Mouse (Mus musculus) large intestine, adult 2 months (tissue): Measurements from ENCODE around the gene Pla2g1b. TPM values are rescaled to one million over a fixed set of nuclear protein-coding genes. Genes with fewer than 3 reads are reported as not detected.
A peak's percentile ranks its signal among the peaks of the same experiment; 100 is the strongest.

ENCODE experiments used
- DNase-seq: peaks from one replicate; pipeline ENCODE4 v3.0.0-alpha.2; 2012; ENCODE audit warnings: low read depth, low spot score
- WGBS: fragments of 180-500 bp; shearing (Covaris S2); methylation state at CpG from one replicate; pipeline ENCODE4 v1.1.7; 2018; 5-methylcytosine and 5-hydroxymethylcytosine counted together
- polyA plus RNA-seq: library from polyadenylated mRNA; depleted of rRNA; stranded (reverse); fragments of >200 nt; gene quantifications from 2 replicates; pipeline ENCODE4 v1.2.3, GENCODE M21; 2012; rRNA removed

The Pla2g1b gene
- polyA plus RNA-seq, result 1.2 and 7.7 TPM in 2 replicates

DNA sequence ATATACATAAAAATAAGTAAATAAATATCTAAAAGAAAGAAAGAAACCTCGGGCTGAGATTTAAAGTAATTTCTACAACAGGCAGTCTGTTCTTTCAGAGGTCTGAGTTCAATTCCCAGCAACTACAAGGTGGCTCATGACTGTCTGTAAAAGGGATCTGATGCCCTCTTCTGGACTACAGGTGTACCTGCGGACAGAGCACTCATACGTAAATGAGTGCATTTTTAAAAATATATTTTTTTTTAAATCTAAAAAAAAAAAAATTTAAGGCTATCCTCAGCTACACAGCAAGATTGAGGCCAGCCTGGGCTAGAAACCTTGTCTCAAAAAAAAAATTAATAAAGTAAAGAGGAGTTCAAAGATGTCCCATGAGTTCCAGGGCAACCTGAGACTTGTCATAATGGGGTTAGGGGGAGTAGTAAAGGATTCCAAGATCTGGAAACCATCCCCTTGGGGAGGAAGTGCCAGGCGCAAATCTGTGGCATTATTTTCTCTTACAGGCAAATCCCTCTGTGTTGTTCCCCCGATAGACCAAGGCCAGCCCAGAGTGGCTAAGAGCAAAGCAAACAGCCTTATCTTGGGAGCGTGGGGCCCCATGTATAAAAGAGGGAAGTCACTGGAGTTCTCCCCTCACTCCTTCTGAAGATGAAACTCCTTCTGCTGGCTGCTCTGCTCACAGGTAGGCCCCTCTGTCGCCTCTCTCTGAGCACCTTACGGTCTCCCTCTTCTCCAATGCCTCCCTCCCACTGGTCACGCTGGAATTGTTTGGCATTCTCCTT lies at the start of gene Pla2g1b:
Gene Pla2g1b, plus strand, starts transcription at position 621 of the 779 bp plus-strand sequence.
- 35% methylated on average over 9 of the region's 9 CpGs for WGBS
- DNase-seq, result no peak

GRCm38 (mm10) chr5:115428831-115429358 lies 37.2 kb upstream of the Pla2g1b start:
- DNase-seq, result no peak
- WGBS, result 7% methylated on average over 20 of the region's 20 CpGs

DNA sequence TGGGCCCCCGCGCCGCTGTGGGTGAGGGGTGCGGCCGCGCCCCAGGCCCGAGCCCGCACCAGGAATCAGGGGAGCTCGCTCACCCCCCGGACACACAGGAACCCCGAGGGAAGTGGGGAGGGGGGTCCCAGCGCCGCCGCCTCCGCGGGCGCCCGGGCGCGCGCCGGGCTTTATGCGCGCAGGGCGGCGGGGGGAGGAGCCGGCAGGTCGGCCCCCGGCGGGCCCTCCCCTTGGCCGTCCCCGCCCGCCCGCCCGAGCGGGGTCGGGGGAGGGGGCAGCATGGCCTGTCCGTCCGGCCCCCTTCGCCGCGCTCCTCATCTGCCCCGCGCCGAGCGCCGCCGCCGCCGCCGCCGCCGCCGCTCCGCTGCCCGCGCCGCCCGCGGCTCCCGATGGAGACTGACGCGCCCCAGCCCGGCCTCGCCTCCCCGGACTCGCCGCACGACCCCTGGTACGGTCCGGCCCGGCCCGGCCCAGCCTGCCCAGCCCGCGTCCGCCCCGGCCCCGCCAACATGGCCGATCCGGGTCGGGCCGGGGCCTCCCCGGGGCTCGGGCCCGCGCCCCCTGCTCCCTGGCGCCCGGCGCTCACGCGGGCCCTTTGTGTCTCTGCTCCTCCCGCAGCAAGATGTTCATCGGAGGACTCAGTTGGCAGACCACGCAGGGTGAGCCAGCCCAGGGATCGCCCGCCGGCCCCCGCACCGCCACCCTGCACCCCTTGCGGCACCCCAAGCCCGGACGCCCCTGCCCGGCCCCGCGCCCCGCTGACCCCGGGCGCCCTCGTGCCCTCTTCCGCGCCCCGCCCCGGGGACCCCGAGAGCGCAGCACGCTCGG lies 36.5 kb upstream of the Pla2g1b start, which contains the start of gene Msi1:
Gene Msi1, plus strand, starts transcription at position 241 of the 828 bp plus-strand sequence.
- under 1% methylated on average over 101 of the region's 117 CpGs for WGBS
- DNase-seq, result no peak

- WGBS, result 3% methylated on average over 61 of the region's 73 CpGs
- no peak for DNase-seq
Observed at GRCm38 (mm10) chr5:115430187-115430960, 35.7 kb upstream of the Pla2g1b start.

- WGBS, result 17% methylated on average over 14 of the region's 14 CpGs
- DNase-seq, result no peak
Observed at GRCm38 (mm10) chr5:115431061-115431897, 34.8 kb upstream of the Pla2g1b start.

GRCm38 (mm10) chr5:115431898-115432259 lies 34.2 kb upstream of the Pla2g1b start:
- no peak for DNase-seq
- WGBS, result 37% methylated on average over 7 of the region's 7 CpGs

GRCm38 (mm10) chr5:115432395-115432794 lies 33.7 kb upstream of the Pla2g1b start:
- no peak for DNase-seq
- WGBS, result 46% methylated on average over 11 of the region's 11 CpGs

DNA sequence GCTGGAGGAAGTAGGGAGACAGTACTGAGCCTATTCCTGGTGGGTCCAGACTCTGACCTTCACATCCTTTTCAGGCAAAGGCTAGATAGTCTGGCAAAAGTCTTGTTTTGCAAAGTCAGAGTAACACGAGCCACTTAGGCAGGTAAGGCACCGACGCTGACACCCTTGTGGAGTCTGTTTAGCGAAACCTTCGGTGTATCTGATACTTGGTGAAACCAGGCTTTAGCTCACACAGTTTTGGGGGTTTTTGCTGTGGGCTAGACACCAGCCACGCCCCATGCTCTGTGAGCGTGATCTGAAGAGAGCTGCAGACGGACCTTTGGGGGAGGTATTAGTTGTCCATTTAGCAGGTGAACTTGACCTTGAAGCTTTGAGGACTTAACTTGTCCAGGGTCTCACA lies 32.9 kb upstream of the Pla2g1b start:
- no peak for DNase-seq
- 87% methylated on average over 8 of the region's 8 CpGs for whole genome bisulfite sequencing

DNA sequence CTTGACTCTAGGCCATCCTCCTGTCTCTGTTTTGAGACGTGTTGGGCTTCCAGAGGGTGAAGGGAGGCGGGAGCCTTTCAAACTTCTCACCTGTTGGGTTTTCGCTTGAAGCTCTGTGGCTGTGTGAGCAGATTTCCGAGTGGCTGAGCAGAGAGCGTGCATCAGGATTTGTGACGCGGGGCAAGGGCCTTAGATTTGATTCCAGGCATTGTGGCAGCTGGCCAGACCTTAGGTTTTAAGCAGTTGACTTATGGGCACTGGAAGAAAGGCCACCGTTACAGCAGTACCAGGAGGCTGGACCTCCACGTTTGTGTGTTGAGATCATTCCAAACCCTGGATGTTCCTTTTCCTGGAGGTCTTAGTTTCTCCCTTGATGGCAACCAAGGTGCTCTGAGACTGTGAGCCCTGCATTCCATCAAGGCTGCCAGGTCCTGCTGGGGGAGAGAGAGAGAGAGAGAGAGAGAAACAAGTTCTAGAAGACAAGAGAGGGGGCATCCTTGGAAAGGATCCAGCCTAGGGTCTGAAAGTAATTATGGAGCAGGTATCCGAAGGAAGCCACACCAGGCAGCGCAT lies 31.7 kb upstream of the Pla2g1b start:
- WGBS, result 81% methylated on average over 11 of the region's 11 CpGs
- no peak for DNase-seq

- WGBS, result 76% methylated on average over 15 of the region's 15 CpGs
- no peak for DNase-seq
Observed at GRCm38 (mm10) chr5:115434853-115435754, 31.0 kb upstream of the Pla2g1b start.

DNA sequence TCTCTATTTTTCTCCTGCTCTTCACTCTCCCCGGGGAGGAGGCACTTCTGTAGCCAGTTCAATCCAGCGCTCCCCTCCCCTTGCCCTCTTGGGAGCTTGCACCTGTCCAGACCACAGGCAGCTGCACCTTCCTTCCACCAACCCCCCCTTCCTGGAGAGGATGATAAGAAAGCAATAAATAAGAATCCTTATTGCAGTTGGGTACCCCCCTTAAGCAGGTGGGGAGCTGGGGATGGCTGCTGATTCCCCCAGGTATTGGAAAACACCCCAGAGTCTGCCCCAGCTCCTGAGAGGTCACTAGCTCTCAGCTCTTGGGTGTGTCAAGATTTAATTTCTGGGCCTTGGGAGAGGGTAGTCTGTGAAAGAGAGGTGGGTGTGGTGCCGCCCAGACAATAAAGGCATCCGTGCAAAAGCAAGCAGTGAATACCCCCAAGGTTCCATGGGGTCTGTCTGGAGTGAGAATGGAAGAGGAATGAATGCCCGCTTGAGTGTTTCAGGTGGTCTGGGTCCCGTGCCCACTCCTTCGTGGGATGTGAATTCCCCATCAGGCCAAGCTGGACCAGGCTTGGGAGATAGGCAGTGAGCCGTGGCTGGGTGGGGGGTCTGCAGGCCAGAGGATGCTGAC lies 30.2 kb upstream of the Pla2g1b start:
- DNase-seq, result no peak
- 53% methylated on average over 8 of the region's 8 CpGs for WGBS

DNA sequence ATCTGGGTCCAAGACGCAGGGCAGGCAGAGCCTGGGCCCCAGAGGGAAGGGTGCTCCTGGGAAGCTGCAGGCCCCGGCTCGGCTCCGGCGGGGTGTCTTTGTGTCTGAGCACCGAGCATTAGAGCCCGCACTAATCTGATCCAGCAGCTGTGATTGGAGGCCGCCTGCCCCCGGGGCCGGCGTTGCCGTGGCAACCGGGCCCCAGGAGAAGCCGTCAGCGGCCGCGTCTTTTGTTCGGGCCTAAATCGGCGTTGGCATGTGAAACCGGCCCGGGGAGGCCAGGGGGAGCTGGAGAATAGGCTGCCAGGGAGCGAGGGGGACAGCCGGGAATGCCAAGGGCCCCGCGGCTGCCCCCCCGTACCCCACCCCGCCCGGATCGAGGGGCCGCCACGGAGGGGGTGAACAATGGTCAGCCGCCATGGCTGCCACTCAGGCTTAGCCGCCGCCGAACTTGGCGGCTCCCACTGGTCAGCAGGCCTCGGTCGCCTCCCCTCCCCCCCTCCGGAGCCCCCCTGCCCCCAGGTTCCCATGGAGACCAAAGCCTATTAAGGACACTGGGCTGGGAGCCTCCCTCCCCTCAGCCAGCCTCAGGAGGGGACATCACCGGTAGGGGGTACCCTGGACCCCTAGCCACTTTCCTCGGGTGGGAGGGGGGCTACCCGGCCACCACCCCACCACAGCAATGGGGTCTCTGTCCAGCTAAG lies 29.5 kb upstream of the Pla2g1b start:
- DNase-seq, result no peak
- WGBS, result 17% methylated on average over 43 of the region's 43 CpGs

GRCm38 (mm10) chr5:115437242-115437944 lies 28.7 kb upstream of the Pla2g1b start:
- no peak for DNase-seq
- 86% methylated on average over 7 of the region's 7 CpGs for WGBS

DNA sequence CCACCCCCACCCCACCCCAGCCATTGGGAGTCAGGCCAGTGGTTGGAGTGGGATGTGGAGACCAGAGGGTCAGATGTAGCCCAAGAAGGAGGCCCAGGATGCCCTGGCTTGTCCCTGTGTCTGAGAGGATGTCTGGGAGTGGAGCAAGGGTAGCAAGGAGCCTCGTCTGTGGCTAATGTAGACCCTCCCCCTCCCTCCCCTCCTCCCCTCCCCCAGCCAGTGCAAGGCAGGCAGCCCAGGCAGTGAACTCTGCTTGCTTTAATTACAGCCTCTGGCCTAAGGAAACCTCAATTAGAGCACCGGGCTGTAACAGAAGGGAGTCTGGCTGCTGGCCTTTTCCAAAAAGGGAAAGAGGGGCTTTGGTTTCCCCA lies 28.1 kb upstream of the Pla2g1b start:
- no peak for DNase-seq
- whole genome bisulfite sequencing, result 67% methylated on average over 2 of the region's 2 CpGs

- 70% methylated on average over 7 of the region's 7 CpGs for WGBS
- DNase-seq, result no peak
Observed at GRCm38 (mm10) chr5:115438667-115439066, 27.4 kb upstream of the Pla2g1b start.

- DNase-seq, result peak; percentile 21
- WGBS, result 44% methylated on average over 14 of the region's 14 CpGs
Observed at GRCm38 (mm10) chr5:115441205-115441849, 24.7 kb upstream of the Pla2g1b start.
